Mouse (Mus musculus) lung, adult 18-20 months (tissue): Measurements from ENCODE around the gene Lgals7.
A peak's percentile ranks its signal among the peaks of the same experiment; 100 is the strongest.
"Not testable (repeated sequence)": the region's sequence is repeated elsewhere in the genome, so short reads cannot be mapped to it uniquely, and the experiment has no call there.

Experiments
- DNase-seq, 2 experiments: peaks; one replicate each; pipeline ENCODE4 v3.0.0; 2022; ENCODE audit warnings: mixed read lengths in 2 of 2

The Lgals7 gene

DNA sequence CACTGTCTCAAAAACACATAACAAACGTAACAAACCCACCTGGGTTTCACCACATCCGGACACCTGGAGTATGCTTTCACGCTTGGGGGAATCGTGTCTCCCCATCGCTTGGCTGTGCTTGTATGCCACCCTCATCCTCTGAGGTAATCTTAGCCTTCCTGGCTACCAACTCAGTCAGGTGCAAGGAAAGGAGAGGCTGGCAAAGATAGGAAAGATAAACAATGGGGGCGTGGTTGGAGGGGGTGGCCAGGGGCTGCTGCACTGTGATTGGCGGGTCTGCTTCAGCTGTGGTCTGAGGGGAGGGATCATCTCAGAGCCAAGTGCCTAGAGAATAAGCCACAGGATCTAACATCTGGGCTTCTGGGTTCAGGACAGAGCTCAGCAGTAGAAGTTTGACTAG, 16.0 kb downstream of the Lgals7 start:
- DNase-seq: no peak

DNA sequence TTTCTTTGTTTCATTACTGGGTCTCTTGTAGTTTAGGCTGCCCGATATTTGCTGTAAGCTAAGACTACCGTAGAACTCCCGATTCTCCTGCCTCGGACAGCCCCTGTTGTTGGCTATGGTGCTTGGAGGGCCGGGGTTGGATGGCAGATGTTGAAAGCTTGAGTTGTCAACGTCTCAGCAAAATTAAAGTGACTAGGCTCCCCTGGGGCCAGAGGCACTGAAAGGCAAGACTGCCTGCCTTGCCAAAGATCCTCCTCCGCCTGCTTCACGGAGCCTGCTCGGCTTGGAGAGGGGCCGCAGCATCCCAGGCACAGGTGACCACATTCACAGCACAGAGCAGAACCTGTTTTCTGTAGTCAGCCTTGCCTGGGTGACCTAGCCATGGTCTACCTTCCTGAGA, 16.9 kb downstream of the Lgals7 start:
- no peak for DNase-seq

DNA sequence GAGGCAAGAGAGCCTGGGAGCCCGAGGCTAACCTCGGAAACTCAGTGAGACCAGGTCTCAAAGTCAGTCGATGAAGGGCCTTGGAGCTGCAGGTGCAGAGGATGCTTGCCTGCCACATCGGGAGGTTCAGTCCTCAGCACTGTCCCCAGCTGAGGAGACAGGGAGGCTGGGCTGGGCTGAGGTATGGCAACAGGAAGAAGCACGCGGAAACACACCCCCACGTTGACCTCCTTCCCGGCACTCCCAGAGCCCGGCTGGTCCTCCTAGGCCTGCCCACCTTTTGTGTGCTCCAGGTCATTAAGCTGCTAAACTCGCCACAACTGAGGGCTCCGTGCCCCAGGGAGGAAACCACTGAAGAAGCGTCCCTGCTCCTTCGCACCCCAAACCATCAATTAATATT, 17.5 kb downstream of the Lgals7 start, which contains the start of gene Capn12:
Gene Capn12, plus strand, starts transcription at position 224 of the 400 bp plus-strand sequence.
- no peak for DNase-seq

DNA sequence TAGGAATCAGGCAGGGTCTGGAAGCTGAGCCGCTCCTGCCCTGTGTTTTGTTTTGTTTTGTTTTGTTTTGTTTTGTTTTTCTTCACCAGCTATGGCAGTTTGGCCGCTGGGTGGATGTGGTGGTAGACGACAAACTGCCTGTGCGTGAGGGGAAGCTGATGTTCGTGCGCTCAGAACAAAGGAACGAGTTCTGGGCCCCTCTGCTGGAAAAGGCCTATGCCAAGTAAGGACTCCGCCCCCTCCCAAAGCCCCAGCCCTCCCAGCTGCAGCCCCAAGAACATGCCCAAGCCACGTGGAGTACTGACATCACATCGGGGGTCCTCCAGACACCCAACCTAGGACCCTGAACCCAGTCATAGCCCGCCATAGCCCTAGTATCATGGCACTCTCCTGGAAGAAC, 19.4 kb downstream of the Lgals7 start:
- no peak for DNase-seq

DNA sequence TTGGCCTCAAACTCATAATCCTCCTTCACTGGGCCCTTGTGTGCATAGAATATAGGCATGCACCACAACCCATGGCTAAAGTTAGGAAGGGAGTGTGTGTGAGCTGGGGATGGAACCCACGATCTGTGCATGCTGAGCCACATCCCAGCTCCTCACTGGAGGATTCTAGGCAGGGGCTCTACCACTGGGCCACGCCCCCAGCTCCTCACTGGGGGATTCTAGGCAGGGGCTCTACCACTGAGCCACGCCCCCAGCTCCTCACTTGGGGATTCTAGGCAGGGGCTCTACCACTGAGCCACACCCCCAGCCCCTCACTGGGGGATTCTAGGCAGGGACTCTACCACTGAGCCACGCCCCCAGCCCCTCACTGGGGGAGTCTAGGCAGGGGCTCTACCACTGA, 20.1 kb downstream of the Lgals7 start:
- not testable (repeated sequence) for DNase-seq

DNA sequence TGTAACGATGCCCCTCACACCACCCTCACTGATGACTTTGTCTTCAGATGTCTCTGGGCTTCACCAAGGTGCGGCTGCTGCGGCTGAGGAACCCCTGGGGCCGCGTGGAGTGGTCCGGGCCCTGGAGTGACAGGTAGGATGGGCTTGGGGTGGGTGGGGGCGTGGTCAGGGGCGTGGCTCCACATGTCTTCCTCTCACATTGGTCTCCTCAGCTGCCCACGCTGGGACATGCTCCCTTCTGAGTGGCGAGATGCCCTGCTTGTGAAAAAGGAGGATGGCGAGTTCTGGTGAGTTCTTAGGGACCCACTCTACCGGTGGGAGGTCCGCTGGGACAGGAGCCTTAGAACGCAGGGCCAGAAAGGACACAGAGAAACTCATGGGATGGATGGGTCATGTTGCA, 22.8 kb downstream of the Lgals7 start:
- no peak for DNase-seq

DNA sequence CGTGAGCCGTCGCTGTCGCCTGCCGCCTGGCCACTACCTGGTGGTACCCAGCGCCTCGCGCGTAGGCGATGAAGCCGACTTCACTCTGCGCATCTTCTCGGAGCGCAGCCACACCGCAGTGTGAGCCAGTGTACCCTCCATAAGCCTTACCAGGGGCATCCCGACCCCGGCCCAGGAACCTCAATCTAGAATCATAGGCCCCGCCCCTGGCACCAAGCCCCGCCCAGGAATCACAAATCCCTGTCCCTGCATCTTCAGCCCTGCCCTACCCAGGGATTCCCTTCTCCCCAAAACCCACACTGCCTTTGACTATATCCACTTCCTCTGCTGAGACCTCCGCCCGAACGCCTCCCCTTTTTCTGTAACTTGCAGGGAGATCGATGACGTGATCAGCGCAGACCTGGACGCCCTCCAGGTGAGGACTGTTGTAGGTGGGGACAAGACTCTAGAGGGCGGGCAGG, 25.1 kb downstream of the Lgals7 start:
- DNase-seq: no peak

DNA sequence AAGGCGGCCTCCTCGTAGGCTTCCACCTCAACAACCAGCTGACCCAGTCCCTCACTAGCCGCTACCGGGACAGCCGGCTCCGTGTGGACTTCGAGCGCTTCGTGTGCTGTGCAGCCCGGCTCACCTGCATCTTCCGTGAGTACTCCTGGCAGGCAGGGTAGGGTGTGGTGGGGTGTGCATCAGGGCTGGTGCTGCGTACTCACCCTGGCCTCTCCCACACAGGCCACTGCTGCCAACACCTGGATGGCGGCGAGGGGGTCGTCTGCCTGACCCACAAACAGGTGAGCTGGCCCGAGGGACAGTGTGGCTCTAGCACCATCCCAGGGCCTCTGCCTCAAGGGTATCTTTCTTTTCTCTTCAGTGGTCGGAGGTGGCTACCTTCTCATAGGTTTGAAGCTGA, 28.9 kb downstream of the Lgals7 start:
- no peak for DNase-seq

DNA sequence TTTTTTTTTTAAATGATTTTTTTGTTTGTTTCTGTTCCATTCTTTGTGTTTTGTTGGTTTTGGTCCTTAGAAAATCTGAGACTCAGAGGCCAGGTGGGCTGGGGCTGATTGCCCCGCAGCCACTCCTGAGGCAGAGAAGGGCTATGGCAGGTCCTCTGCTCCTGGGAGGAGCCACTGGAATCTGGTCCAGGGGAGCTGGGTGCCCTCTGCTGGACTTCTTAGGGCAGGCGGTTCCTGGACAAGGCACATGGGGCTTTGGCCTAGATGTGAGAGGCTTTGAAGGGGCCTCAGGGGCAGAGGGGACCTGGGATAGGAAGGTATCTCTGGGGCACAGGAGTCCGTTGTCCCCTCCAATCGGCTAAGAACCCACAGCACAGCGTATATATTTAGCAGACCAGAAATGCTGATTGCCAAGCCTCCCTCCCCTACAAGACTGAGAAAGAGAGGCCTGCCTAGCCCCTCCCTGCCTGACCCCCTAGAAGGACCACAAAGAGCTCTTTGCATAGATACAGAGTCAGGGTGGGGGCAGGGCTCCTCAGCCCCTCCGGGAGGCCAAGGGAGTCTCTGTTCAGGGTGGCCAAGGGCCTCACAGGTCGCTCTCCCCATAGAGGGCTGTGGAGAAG, 30.1 kb downstream of the Lgals7 start:
- DNase-seq: peak; percentile 36 to 40

DNA sequence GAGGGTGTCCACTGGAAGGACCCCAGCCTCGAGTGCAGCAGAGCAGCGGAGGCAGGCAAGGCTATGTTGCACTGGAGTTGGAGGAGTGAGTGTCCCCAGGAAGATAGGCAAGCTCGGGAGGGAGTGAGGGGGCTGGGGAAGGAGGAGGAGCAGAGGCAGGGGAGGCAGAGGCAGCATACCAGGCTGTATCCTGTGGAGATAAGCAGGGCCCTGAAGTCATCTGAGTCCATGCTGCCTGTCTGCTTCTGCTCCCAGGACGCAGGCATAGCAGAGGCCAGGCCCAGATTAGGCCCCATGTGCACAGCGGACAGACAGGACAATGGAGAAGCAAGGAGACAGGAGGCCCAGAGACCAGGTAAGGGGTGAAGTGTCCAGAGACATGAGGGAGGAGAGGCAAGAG, 31.3 kb downstream of the Lgals7 start:
- DNase-seq: no peak

DNA sequence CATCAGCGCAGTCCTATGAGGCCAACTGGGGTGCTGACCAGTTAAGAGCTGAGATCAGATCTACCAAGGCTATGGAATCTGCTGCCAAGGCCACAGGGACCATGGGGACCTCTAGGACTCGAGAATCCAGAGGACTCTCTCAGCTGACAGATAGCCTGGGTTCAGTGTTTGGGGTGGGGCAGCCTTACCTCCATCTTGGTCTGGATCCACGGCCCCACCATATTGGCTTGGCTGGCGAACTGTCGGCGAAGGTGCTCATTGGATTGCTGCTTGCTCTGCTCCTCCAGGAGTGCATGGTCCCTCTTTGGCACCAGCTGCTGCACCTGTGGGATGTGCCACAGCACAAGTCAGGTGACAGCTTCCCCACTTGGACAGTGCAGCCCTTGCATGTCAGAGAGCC, 34.0 kb downstream of the Lgals7 start:
- no peak for DNase-seq

DNA sequence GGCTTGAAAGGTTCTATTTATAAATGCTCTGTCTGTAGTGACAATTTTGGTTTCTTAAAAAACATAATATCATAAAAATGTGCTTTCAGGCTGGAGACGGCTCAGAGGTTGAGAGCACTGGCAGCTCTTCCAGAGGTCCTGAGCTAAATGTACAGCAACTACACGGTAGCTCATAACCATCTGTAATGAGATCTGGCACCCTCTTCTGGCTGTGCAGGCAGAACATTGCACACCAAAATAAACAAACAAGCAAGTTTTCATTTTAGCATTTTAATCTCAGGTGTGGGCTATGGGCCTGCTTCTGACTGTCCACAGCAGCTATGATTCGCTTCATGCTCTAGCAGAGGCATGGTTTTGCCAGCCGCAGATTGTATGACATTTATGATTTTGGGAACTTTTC, 36.3 kb downstream of the Lgals7 start:
- DNase-seq: no peak

DNA sequence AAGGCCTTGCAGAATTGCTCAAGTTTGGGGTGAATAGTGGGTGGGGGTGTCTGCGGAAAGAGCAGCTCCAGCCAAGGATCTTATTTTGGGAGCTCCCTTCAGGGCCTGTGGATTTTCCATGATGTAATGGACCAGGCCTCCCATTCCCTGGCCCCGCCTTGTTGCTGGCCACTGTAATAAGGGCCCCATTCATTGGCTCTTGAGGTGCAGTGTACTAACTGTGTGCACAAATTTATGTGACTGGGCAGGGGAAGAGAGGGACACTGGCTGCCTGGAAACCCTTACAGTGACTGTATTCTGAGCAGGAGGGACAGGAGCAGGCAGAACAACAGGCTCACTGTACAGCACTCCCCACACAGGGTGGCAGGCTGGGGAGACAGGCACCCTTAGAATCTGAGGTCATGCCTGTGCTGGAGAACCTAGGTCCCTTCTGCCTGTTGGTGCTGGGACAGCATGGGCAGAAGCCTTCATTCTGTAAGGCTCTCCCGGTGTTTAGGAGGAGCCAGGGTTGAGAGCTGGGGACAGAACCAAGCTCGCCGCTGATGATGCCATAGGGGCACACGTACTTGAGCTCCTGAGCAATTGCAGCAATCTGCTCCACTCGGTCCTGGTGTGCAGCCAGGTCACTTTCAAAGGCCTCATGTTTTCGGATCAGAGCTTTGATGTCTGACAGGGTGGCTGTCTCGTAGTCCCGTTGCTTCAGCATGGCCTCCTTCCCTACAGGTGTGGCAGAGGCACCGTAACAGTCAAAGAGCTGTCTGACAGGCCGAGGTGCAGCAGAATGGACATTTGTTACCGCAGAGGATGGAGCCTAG, 37.9 kb downstream of the Lgals7 start:
- no peak for DNase-seq

DNA sequence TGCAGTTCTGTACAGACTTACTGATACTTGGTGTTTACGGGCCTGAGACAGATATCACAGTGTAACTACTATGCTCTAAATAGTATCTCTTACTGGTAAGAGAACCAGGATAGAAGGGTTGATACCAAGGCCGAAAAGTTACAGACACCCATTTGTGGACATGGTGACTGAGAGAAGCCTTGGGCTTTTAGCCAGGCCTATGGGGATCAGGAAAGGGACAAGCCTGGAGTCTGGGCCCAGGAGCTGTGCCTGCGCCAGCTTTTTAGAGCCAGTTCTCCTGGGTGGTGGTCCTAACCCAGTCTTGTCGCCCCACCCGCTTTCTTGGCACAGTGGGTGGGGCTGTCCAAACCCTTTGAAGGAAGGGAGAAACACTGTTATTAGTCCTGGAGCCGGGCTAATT, 38.5 kb downstream of the Lgals7 start:
- no peak for DNase-seq

DNA sequence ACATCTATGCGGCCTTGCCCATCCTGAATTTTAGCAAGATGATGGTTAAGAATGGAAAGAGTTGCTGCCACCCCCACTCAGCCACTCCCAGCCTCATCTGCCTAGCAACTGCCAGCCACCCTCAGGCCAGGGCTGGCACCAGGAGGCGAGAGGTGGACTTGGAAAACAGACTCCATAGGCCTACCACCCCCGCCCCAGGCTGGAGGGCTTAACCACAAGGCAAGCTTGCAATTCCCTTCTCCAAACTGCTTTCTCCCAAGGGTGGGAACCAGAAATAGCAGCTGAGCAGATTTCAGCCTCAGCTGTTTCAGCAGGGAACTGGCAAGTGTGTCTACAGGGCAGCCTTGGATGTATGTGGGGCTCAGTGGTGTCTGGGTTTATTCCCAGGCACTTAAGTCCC, 39.2 kb downstream of the Lgals7 start:
- no peak for DNase-seq

DNA sequence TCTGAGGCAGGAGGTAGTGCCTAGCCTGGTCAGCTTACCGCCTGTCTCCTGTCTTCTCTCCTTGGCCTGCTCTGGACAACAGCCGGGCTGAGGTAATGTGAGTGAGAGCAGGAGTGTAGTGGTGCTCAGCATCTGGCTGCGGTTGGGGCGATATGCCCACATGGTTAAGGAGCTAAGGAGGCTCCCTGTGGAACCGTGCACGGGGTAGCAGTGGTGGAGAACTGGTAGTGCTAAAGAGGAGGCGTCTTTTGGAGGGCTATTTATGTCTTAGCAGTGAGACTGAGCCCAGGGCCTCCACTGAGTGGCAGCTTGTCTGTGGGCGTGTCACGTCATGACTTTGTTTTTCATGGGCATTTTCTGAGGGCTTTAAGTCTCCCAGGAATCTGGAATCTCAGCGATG, 40.1 kb downstream of the Lgals7 start:
- DNase-seq: no peak

DNA sequence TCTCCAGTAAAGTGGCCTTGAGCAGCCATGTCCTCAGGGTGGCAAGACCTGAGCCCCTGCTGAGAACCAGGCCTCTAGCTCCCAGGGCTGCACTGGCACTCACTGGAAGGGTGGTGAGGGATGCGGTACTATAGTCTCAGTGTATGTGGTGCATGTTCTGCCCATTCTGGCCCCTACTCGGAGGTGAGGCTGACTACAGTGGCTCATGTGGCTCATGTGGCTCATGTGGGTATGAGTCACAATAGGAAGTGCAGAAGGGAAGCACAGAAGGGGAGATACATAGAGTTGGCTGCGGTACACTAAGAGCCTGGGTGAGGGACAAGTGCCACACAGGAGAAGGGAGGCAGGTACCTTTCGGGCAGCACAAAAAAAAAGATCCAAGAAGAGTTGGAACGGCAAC, 43.5 kb downstream of the Lgals7 start:
- no peak for DNase-seq

DNA sequence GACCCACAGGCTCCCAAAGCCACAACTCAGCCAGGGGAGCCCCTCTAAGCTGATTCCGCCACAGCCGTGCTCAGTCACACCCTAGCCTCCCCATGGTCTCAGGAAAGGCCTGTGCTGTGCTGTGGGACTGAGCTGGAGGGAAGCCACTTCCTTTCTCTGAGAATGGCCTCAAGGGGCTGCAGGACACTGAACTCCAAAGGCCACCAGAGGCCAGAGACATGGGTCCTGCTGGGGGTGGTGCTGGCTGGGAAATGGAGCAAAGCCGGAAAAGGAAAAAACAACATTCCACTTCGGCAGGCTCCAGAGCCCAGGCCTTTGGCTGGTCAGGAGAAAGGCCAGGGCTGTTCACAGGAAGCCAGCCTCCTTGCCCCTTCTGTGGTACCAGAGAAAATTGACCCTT, 48.0 kb downstream of the Lgals7 start:
- peak; percentile 80 to 85 for DNase-seq

DNA sequence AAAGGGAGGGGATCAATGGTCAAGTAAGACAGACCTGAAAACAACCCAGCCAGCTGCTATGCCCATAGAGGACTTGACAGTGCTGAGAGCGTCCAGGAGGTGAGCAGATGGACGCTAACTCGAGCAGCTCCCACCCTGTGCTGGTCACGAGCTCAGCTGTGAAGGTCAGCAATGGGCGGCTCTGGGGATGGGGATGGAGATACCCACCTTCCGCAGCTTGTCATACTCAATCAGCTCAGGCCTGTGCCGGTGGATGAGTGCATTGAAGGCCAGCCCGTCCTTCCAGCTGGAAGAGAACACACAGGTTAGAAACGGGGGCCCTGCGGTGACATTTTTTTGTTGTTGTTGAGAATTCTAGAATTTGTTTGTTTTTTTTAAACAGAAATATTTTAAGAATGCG, 49.5 kb downstream of the Lgals7 start:
- no peak for DNase-seq
